Mouse (Mus musculus) cerebellum, adult 2 months (tissue): ENCODE results near the gene Epyc.

Experiments
- CTCF ChIP-seq: fragments of 200-500 bp; IDR thresholded peaks from 2 replicates; pipeline ENCODE4 v1.5.1; 2011; ENCODE audit warnings: low read depth, mild to moderate bottlenecking, control low read depth, low read length, moderate library complexity, borderline replicate concordance; ENCODE audit not compliant: insufficient read depth
- POLR2A ChIP-seq: fragments of 200-500 bp; IDR thresholded peaks from 2 replicates; pipeline ENCODE4 v1.6.1; 2011; ENCODE audit warnings: low read length, control low read depth, borderline replicate concordance; ENCODE audit not compliant: insufficient read depth

DNA sequence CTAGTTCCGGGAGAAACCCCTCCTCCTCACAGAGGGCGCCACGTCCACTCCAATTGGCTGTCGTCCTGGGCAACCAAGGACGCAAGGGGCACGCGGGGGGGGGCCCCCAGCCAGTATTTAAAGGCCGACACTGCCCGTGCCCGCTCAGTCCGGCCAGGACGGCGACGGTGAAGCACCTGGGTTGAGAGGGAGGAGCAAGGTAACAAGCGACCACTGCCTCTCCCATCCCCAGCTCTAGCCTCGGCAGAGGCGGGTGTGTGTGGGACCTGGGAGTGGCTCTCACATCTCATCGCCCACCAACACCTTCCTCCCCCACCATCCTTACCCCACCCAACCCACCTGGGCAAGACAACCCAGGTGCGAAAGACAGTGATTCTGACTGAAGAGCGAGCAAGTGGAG lies 49.0 kb downstream of the Epyc start, which contains the start of gene Ccer1:
- TF ChIP-seq CTCF (no peak), POLR2A (no peak)
